Mouse (Mus musculus): ENCODE results near the gene Scarf2. TPM values are rescaled to one million over a fixed set of nuclear protein-coding genes. Genes with fewer than 3 reads are reported as not detected.

Gene Scarf2
- 13.9 and 53.3 TPM in 2 replicates for polyA plus RNA-seq (2012; rRNA removed)

DNA sequence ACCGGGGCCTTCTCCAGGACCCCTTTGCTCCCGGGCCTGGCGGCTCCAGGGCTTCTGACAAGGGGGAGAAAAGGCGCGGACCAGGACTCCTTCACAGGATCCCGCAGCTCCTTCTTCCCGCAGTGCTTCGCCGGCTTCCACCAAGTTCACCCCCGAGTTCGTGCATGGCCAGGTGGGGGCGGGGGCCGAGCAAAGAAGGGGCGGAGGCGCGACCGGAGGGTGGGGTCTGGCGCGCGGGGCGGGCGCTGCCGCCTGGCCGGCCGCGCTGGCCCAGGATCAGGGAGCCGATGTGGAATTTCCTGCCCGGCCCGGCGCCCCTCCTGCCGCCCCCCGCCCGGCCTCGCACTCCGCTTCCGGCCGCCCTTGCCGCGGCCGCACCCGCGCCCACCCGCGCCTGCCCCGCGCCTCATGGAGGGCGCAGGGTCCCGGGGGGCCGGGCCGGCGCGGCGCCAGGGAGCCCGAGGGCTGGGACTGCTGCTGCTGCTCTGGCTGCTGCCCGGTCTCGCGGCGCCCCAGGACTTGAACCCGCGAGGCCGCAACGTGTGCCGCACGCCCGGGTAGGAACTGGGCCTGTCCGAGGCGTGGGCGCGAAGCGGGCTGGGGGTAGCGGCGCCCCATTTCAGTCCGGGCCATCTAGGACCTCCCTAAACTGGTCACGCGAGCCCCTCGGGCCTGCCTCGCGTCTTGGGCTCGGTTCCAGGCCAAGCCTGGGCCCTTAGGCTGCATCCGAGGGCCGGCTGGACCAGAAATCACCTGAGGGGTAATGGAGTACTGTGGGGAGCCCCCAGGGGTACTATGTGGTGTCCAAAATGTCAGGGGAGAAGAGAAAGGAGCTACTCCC is at the start of gene Scarf2:
Gene Scarf2 (plus strand): TSS at position 312 of the 841 bp plus-strand sequence.

GRCm38 (mm10) chr16:17759344-17759773 is 37.7 kb upstream of the Scarf2 start, which contains the start of gene Klhl22:
Gene Klhl22, plus strand, starts transcription at chr16:17759618.

GRCm38 (mm10) chr16:17832821-17833220 is 35.7 kb downstream of the Scarf2 start, which contains the start of gene B830017H08Rik:
Gene B830017H08Rik, plus strand, starts transcription at chr16:17833121.

DNA sequence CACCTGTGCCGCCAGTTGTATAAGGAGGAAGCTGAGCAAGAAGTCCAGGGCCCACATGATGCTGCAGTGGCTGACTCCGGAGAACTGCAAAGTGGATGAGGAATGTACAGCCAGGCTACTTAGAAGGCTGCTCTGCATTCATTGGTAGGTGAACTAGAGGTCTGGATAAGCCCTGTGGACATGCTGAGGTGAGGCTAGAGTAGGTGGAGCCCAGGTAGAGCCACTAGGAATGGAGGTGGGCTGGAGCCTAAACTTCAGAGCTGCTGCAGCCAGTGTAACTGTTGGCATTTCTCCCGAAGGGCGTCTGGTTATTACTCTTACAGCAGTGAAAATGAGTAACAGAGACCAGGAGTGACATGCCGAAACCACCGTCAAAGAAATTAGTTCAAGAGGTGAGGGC is 41.0 kb downstream of the Scarf2 start, which contains the start of gene Car15:
Gene Car15 (minus strand): TSS at position 314 of the 400 bp plus-strand sequence.

Other genes starting within 250 kb of the Scarf2 start
- 0.45 and 0.53 TPM in 2 replicates for gene Lrrc74b, start 236.0 kb upstream of the Scarf2 start, polyA plus RNA-seq (2012; rRNA removed)
- 1.5 and 2.1 TPM in 2 replicates for gene P2rx6, start 235.4 kb upstream of the Scarf2 start, polyA plus RNA-seq (2012; rRNA removed)
- 20.6 and 23.0 TPM in 2 replicates for gene Slc7a4, start 214.1 kb upstream of the Scarf2 start, polyA plus RNA-seq (2012; rRNA removed)
- 96.9 and 97.1 TPM in 2 replicates for gene Smpd4, start 177.9 kb upstream of the Scarf2 start, polyA plus RNA-seq (2012; rRNA removed)
- 7.2 and 8.7 TPM in 2 replicates for gene Ccdc74a, start 150.8 kb upstream of the Scarf2 start, polyA plus RNA-seq (2012; rRNA removed)
- gene Med15, start 64.4 kb upstream of the Scarf2 start, polyA plus RNA-seq (2012; rRNA removed): 66.0 and 74.6 TPM in 2 replicates
- 87.9 and 99.2 TPM in 2 replicates for gene Klhl22, start 37.7 kb upstream of the Scarf2 start, polyA plus RNA-seq (2012; rRNA removed)
- 2.3 and 3.5 TPM in 2 replicates for gene B830017H08Rik, start 35.8 kb downstream of the Scarf2 start, polyA plus RNA-seq (2012; rRNA removed)
- 13.6 and 15.8 TPM in 2 replicates for gene Car15, start 41.1 kb downstream of the Scarf2 start, polyA plus RNA-seq (2012; rRNA removed)
- 2.5 and 2.7 TPM in 2 replicates for gene Gm20518, start 94.4 kb downstream of the Scarf2 start, polyA plus RNA-seq (2012; rRNA removed)
- 0.08 and 0.09 TPM in 2 replicates for gene Tssk1, start 96.9 kb downstream of the Scarf2 start, polyA plus RNA-seq (2012; rRNA removed)
- gene Dgcr2, start 101.3 kb downstream of the Scarf2 start, polyA plus RNA-seq (2012; rRNA removed): 110 and 113 TPM in 2 replicates
- gene Tssk2, start 101.4 kb downstream of the Scarf2 start, polyA plus RNA-seq (2012; rRNA removed): 0.11 TPM in 1 of 2 replicates, not detected in the other
- 53.4 and 53.6 TPM in 2 replicates for gene Ess2, start 114.1 kb downstream of the Scarf2 start, polyA plus RNA-seq (2012; rRNA removed)
- gene Gsc2, start 117.8 kb downstream of the Scarf2 start, polyA plus RNA-seq (2012; rRNA removed): 0.38 and 0.84 TPM in 2 replicates
- gene Slc25a1, start 130.9 kb downstream of the Scarf2 start, polyA plus RNA-seq (2012; rRNA removed): 105 TPM in 2 replicates
- not detected in 2 replicates for gene Vpreb2, start 183.1 kb downstream of the Scarf2 start, polyA plus RNA-seq (2012; rRNA removed)

Data from central nervous system, embryonic 14 days (tissue).